Mouse (Mus musculus) liver, embryonic 13.5 days (tissue): ENCODE data around the gene Chd2. TPM values are rescaled to one million over a fixed set of nuclear protein-coding genes. Genes with fewer than 3 reads are reported as not detected.
A peak's percentile ranks its signal among the peaks of the same experiment; 100 is the strongest.

Experiments used
- ATAC-seq: fragments of 200-750 bp; cut with Nextera tagmentation; 2 replicates; pipeline ENCODE4 v1.8.0; 2017; ENCODE audit warnings: low read depth, mild to moderate bottlenecking, moderate number of reproducible peaks, moderate library complexity
- DNase-seq: peaks from one replicate; pipeline ENCODE4 v3.0.0; 2022
- H3K27ac ChIP-seq: fragments of 300-500 bp; sonication (generic); 2 replicates; pipeline ENCODE4 v1.5.1; 2015; ENCODE audit warnings: moderate library complexity, mild to moderate bottlenecking, inconsistent platforms
- H3K27me3 ChIP-seq: fragments of 300-500 bp; sonication (generic); 2 replicates; pipeline ENCODE4 v1.6.1; 2015; ENCODE audit warnings: mild to moderate bottlenecking, inconsistent platforms
- H3K36me3 ChIP-seq: fragments of 300-500 bp; sonication (generic); 2 replicates; pipeline ENCODE4 v1.6.1; 2015; ENCODE audit warnings: mild to moderate bottlenecking, inconsistent platforms
- H3K4me1 ChIP-seq: fragments of 300-500 bp; sonication (generic); replicated peaks from 2 replicates; pipeline ENCODE4 v1.6.1; 2015; ENCODE audit warnings: inconsistent platforms
- H3K4me2 ChIP-seq: fragments of 300-500 bp; sonication (generic); 2 replicates; pipeline ENCODE4 v1.6.1; 2015; ENCODE audit warnings: inconsistent platforms, mild to moderate bottlenecking, moderate library complexity
- H3K4me3 ChIP-seq: fragments of 300-500 bp; sonication (generic); replicated peaks from 2 replicates; pipeline ENCODE4 v1.5.1; 2015; ENCODE audit warnings: mild to moderate bottlenecking, inconsistent platforms
- H3K9ac ChIP-seq: fragments of 300-500 bp; sonication (generic); 2 replicates; pipeline ENCODE4 v1.6.1; 2015; ENCODE audit warnings: mild to moderate bottlenecking, inconsistent platforms
- H3K9me3 ChIP-seq: fragments of 300-500 bp; sonication (generic); replicated peaks from 2 replicates; pipeline ENCODE4 v1.6.1; 2016; ENCODE audit warnings: inconsistent platforms
- WGBS: fragments of 180-500 bp; shearing (Covaris S2); methylation state at CpG from one replicate; pipeline ENCODE4 v1.1.7; 2015; ENCODE audit not compliant: insufficient replicate concordance; 5-methylcytosine and 5-hydroxymethylcytosine counted together
- polyA plus RNA-seq: library from polyadenylated mRNA; unstranded; fragments of >200 nt; fragmentation: Nextera tagmentation; extraction: Ambion mirVana; gene quantifications from 2 replicates; pipeline ENCODE4 v1.2.1, GENCODE M21; 2015

Gene Chd2
- polyA plus RNA-seq, 1 experiment from 2014 or later, result 18.8 TPM

DNA sequence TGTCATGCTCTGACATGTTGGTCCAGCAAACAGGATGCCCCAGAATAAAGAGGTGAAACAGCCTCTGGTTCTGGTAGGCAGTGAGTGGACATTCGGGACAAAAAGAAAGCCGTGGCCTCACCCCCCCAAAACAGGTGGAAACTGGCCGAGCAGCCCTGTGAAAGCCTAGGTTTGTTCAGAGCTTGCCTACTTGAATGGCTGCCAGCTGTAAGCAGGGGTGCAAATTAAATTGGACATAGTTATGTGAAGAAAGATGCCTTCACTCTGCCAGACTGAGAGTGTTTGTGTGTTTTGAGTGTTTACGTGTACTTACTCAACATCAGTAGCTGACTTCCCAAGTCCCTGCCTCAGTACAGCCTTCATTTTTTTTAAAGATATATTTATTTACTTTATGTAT is 147.6 kb downstream of the Chd2 start:
- DNase-seq, result no peak
- Histone ChIP-seq H3K4me2 (no peak overlapping the region), H3K9ac (no peak overlapping the region), H3K9me3 (no peaks in the 10 kb centered on the region), H3K4me1 (peaks cover 13% of the 10 kb centered on the region), H3K4me3 (no peak overlapping the region), H3K36me3 (no peaks in the 10 kb centered on the region), H3K27ac (no peak overlapping the region), H3K27me3 (peaks cover 90% of the 10 kb centered on the region)
- ATAC-seq, result no peak
- 67% methylated on average over 4 of the region's 4 CpGs for WGBS

DNA sequence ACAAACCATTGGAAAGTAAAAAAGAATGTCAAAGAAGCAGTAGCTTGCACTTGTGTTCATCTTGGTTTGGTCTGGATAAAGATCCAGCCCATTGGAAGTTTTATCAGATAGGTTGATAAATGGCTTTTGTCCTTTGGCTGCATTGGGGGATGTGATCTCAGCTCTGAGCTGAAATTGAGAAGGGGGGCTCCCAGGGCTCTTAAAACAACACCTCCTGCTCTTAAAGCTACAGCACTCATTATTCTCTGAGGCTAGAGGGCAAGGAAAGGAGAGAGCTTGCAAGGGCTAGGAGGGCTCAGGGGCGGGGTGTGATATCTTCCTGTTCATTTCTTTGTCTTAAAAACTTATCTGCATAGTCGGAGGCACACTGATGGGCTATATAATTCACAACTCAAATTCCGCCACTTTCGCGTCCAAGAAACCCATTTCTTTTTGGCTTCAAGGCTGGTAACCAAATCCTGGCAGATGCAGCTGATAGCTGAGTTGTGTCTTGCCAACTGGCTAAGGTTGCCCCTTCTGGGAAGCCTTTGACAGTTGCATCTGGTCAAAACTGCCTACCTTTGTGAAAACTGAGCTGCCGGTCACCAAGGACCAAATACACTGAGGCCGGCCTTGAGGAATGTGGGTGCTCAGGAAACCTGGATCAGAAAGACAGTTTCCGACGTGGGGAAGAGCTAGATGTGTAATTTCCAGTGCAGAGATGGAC is 148.2 kb downstream of the Chd2 start:
- no peak overlapping the region for H3K27ac ChIP-seq
- ATAC-seq (no peak), DNase-seq (no peak)
- no peaks in the 10 kb centered on the region for H3K36me3 ChIP-seq
- no peak overlapping the region for H3K4me2 ChIP-seq
- no peak overlapping the region for H3K4me3 ChIP-seq
- peaks cover 90% of the 10 kb centered on the region for H3K27me3 ChIP-seq
- no peaks in the 10 kb centered on the region for H3K9me3 ChIP-seq
- WGBS, result 53% methylated on average over 9 of the region's 9 CpGs
- H3K4me1 ChIP-seq, result peaks cover 7% of the 10 kb centered on the region
- H3K9ac ChIP-seq, result no peak overlapping the region

DNA sequence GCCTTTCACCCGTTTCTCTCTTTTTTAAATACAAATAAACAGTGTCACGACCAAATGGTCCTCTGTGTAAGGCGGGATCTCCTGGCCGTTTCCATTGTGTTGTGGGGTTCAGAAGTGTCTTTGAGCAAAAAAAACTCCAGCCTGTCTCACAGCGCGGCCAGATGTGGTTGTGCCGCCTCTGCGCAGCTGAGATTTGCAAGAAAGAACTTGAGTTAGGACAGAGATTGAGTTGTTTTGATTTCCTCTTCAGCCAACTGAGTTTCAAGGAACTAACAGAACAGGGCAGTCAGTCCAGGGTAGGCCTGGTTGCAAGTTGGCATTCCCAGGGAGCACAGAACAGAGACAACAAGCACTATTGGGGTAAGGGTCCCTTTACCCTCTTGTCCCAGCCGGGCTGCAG is 149.3 kb downstream of the Chd2 start:
- 2% methylated on average over 9 of the region's 9 CpGs for WGBS
- DNase-seq, result no peak
- H3K27ac ChIP-seq, result no peak overlapping the region

GRCm38 (mm10) chr7:73391518-73392321 is 149.9 kb downstream of the Chd2 start:
- H3K27me3 ChIP-seq, result peaks cover 85% of the 10 kb centered on the region
- peak overlapping the region; percentile 64 for H3K4me2 ChIP-seq
- no peaks in the 10 kb centered on the region for H3K36me3 ChIP-seq
- no peaks in the 10 kb centered on the region for H3K9me3 ChIP-seq
- H3K27ac ChIP-seq, result no peak overlapping the region
- peak overlapping the region; percentile 51 for H3K4me3 ChIP-seq
- H3K9ac ChIP-seq, result peak overlapping the region; percentile 33; the same call in 1 of the 2 replicates
- ATAC-seq, result no peak
- DNase-seq, result no peak
- 1% methylated on average over 39 of the region's 39 CpGs for WGBS
- peaks cover 3% of the 10 kb centered on the region; the same call in 1 of the 2 replicates for H3K4me1 ChIP-seq

More for the DNA sequence above, 149.3 kb downstream of the Chd2 start:
- Histone ChIP-seq H3K9ac (no peak overlapping the region), H3K4me1 (peaks cover 3% of the 10 kb centered on the region; the same call in 1 of the 2 replicates), H3K27me3 (peaks cover 90% of the 10 kb centered on the region), H3K4me2 (peak overlapping the region; percentile 64), H3K9me3 (no peaks in the 10 kb centered on the region), H3K36me3 (no peaks in the 10 kb centered on the region), H3K4me3 (peak overlapping the region; percentile 51; the same call in 1 of the 2 replicates)
- ATAC-seq, result no peak

DNA sequence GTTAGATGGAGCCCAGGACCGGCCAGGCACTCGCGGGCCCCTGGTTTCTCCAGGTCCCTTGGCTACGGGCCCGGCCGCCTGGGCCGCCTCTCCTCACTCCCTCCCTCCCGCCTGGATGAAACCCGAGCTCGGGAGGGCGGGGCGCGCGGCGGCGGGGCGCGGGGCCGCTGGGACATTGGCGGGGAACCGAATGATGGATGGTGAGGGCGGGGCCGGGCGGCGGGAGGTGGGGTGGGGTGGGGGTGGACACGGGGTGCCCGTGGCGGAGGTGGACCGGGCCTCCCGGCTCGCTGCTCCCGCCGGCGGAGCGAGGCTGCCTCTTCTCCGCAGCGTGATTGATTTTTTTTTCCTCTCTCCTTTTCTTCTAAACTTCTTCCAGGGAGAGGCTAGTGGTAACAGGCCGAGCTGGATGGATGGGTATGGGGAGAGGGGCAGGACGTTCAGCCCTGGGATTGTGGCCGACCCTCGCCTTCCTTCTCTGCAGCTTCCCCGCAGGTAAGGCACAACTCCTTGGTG is 150.6 kb downstream of the Chd2 start:
- Histone ChIP-seq H3K4me3 (peak overlapping the region; percentile 51), H3K27ac (no peak overlapping the region), H3K4me2 (peak overlapping the region; percentile 64), H3K27me3 (peaks cover 78% of the 10 kb centered on the region), H3K36me3 (no peaks in the 10 kb centered on the region), H3K9ac (peak overlapping the region; percentile 33; the same call in 1 of the 2 replicates), H3K9me3 (no peaks in the 10 kb centered on the region), H3K4me1 (peaks cover 3% of the 10 kb centered on the region; the same call in 1 of the 2 replicates)
- peak; percentile 63 for ATAC-seq
- DNase-seq, result no peak
- WGBS, result 2% methylated on average over 38 of the region's 42 CpGs

DNA sequence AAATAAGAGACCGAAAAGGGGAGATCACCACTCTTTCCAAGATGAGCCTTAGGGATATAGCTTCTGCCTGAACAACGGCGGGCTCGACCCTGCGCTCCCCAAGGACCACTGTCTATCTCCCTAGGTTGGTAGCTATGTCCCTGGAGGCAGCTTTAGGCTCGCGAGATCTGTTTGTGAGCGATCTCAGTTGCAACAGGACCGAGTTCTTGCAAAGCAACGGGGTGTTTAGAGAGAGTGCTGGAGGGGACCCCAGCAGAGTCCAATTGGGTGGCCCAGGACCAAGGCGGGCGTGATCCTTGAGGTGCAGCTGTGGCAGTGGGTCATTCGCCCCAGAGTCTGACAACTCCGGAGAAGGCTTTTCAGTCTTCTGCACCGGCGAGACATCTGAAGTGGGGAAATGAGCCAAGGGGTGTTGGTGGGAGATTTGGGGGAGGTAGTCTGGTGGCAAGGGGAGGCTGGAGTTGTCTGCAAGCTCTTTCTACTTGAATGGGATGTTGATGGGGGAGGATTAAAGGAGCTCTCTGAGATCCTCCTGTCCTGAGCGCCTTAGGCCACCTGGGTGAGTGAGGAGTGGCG is 151.1 kb downstream of the Chd2 start:
- no peaks in the 10 kb centered on the region for H3K9me3 ChIP-seq
- peaks cover 3% of the 10 kb centered on the region; the same call in 1 of the 2 replicates for H3K4me1 ChIP-seq
- no peak for DNase-seq
- peaks cover 73% of the 10 kb centered on the region for H3K27me3 ChIP-seq
- no peak overlapping the region for H3K9ac ChIP-seq
- peak overlapping the region; percentile 64 for H3K4me2 ChIP-seq
- WGBS, result 4% methylated on average over 18 of the region's 18 CpGs
- H3K36me3 ChIP-seq, result no peaks in the 10 kb centered on the region
- H3K4me3 ChIP-seq, result peak overlapping the region; percentile 51
- ATAC-seq, result no peak; the same call in 1 of the 2 replicates
- no peak overlapping the region for H3K27ac ChIP-seq

- Histone ChIP-seq H3K9ac (no peak overlapping the region), H3K27me3 (peaks cover 72% of the 10 kb centered on the region), H3K4me3 (no peak overlapping the region)
Measured at GRCm38 (mm10) chr7:73389871-73390294, 151.7 kb downstream of the Chd2 start.

DNA sequence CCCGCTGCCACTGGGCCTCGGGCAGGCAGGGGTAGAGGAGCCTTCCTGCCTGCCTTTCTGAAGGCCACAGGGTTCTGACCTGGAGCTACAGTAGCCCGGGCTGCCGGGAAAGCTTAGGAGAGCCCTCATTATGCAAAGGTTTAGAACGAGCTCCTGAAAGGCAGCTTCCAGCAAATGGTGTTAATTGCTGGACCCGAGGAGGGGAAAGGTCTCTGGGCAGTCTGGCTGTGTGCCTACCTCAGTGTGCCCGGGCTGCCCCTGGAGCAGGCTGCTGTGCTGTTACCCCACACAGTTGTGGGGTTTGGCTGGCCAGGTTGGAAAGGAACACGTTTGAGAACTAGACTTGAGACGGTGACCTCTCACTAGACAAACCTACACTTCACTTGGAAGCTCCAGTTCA is 152.2 kb downstream of the Chd2 start:
- DNase-seq (no peak), ATAC-seq (no peak)
- WGBS, result 13% methylated on average over 9 of the region's 9 CpGs
- Histone ChIP-seq H3K4me3 (no peak overlapping the region), H3K9me3 (no peaks in the 10 kb centered on the region), H3K4me2 (no peak overlapping the region), H3K27ac (no peak overlapping the region), H3K4me1 (peaks cover 3% of the 10 kb centered on the region; the same call in 1 of the 2 replicates), H3K36me3 (no peaks in the 10 kb centered on the region), H3K9ac (no peak overlapping the region), H3K27me3 (peaks cover 71% of the 10 kb centered on the region)

More at GRCm38 (mm10) chr7:73389871-73390294, 151.7 kb downstream of the Chd2 start:
- WGBS, result 4% methylated on average over 15 of the region's 15 CpGs
- ATAC-seq (no peak), DNase-seq (no peak)
- Histone ChIP-seq H3K4me2 (peak overlapping the region; percentile 64; the same call in 1 of the 2 replicates), H3K27ac (no peak overlapping the region), H3K9me3 (no peaks in the 10 kb centered on the region), H3K36me3 (no peaks in the 10 kb centered on the region), H3K4me1 (peaks cover 3% of the 10 kb centered on the region; the same call in 1 of the 2 replicates)

DNA sequence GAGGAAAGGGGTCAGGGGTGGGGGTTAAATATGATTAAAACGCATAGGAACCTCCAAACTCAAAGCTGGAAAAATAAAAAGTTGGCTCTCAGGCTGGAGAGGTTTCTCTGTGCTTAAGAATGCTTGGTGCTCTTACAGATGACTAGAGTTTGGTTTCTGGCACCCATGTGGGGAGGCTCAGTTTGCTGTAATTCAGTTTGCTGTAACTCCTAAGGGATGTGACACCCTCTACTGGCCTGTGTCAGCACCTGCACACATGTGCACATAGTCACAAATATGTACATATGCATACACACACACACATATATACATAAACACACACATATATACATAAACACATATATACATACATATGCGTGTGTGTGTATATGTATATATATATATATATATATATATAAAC is 152.8 kb downstream of the Chd2 start:
- 40% methylated on average over 2 of the region's 2 CpGs for WGBS
- Histone ChIP-seq H3K27me3 (peaks cover 67% of the 10 kb centered on the region), H3K9me3 (no peaks in the 10 kb centered on the region), H3K4me3 (no peak overlapping the region), H3K9ac (no peak overlapping the region), H3K27ac (no peak overlapping the region), H3K4me2 (no peak overlapping the region), H3K4me1 (peaks cover 3% of the 10 kb centered on the region; the same call in 1 of the 2 replicates), H3K36me3 (no peaks in the 10 kb centered on the region)
- DNase-seq (no peak), ATAC-seq (no peak)

GRCm38 (mm10) chr7:73382843-73383242 is 158.8 kb downstream of the Chd2 start:
- WGBS, result 68% methylated on average over 7 of the region's 7 CpGs
- Histone ChIP-seq H3K4me1 (no peaks in the 10 kb centered on the region), H3K4me3 (no peak overlapping the region), H3K9ac (no peak overlapping the region), H3K27ac (no peak overlapping the region), H3K4me2 (no peak overlapping the region), H3K27me3 (peaks cover 35% of the 10 kb centered on the region), H3K36me3 (no peaks in the 10 kb centered on the region), H3K9me3 (no peaks in the 10 kb centered on the region)
- DNase-seq, result no peak
- ATAC-seq, result no peak

DNA sequence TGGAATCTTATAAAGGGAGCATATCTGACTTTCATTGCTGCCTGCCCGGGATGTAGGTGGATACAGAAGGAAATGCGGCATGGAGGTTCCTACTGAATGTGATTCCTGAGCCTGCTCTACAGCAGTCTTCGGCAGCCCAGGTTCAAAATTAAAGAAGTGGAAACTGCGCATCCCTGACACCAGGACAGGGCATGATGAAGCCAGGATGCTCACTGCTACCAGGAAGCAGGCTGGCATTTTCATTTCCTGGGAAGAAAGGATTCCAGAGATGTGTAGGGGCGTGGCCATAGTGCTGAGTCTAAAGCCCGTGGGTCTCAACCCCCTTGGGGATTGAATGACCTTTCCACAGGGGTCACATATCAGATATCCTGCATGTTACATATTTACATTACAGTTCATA is 163.6 kb downstream of the Chd2 start:
- H3K4me3 ChIP-seq, result no peak overlapping the region
- no peaks in the 10 kb centered on the region for H3K36me3 ChIP-seq
- no peak overlapping the region for H3K4me2 ChIP-seq
- no peak overlapping the region for H3K9ac ChIP-seq
- ATAC-seq (no peak), DNase-seq (no peak)
- peaks cover 16% of the 10 kb centered on the region for H3K4me1 ChIP-seq
- H3K27me3 ChIP-seq, result peaks cover 76% of the 10 kb centered on the region
- H3K27ac ChIP-seq, result no peak overlapping the region
- no peaks in the 10 kb centered on the region for H3K9me3 ChIP-seq
- 64% methylated on average over 6 of the region's 6 CpGs for WGBS
